Mouse (Mus musculus) cerebellum, postnatal 10 days (tissue): ENCODE measurements around the gene Ash1l.
A peak's percentile ranks its signal among the peaks of the same experiment; 100 is the strongest.
"Not testable (repeated sequence)": the region's sequence is repeated elsewhere in the genome, so short reads cannot be mapped to it uniquely, and the experiment has no call there.

Source experiments
- DNase-seq, 2 experiments: peaks; one replicate each; pipeline ENCODE4 v3.0.0; 2021; ENCODE audit warnings: mixed read lengths in 2 of 2

The Ash1l gene

DNA sequence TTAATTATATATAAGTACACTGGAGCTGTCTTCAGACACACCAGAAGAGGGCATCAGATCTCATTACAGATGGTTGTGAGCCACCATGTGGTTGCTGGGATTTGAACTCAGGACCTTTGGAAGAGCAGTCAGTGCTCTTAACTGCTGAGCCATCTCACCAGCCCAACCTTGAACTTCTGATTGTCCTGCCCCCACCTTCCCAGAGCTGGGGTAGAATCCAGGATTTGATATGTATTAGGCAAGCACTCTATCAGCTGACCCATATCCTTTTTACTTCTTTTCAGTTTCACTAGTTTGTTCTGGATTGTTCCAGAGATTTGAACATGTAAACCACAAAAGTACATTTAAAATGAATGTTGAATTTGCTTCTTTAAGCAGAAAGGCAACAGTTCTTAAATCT, 12.8 kb downstream of the Ash1l start:
- not testable (repeated sequence) for DNase-seq

DNA sequence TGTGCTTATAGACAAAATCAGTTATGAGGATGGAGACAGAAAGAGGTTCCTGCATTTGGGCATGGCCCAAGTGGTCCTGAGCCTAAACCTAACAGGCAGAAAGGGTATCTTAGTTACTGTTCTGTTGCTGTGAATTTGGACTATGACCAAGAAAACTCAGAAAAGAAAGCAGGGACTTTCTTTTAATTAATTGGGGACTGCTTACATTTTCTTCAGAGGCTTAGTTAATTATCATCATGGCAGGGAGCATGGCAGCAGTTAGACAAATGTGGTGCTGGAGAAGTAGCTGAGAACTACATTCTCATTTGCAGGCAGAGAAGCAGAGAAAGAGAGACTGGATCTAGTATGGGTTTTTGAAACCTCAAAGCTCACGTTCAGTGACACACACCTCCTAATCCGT, 24.6 kb downstream of the Ash1l start:
- DNase-seq: no peak

DNA sequence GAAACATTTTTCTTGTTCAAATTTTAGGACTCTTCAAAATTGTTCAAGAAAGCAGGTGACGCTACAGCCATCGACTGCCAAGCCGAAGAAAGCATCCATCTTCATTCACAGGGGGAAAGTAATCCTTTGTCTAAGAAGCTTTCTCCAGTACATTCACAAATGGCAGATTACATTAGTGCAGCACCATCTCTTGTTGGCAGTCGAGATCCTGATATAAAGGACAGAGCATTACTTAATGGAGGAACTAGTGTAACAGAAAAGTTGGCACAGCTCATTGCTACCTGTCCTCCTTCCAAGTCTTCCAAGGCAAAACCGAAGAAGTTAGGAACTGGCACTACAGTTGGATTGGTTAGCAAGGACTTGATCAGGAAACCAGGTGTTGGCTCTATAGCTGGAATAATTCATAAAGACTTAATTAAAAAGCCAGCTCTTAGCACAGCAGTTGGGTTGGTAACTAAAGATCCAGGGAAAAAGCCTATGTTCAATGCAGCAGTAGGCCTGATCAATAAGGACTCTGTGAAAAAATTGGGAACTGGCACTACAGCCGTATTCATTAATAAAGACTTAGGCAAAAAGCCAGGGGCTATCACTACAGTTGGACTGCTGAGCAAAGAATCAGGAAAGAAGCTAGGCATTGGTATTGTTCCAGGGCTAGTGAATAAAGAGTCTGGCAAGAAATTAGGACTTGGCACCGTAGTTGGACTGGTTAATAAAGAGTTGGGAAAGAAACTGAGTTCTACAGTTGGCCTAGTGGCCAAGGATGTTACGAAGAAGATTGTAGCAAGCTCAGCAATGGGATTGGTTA, 31.0 kb downstream of the Ash1l start:
- DNase-seq: peak; percentile 30 to 43

DNA sequence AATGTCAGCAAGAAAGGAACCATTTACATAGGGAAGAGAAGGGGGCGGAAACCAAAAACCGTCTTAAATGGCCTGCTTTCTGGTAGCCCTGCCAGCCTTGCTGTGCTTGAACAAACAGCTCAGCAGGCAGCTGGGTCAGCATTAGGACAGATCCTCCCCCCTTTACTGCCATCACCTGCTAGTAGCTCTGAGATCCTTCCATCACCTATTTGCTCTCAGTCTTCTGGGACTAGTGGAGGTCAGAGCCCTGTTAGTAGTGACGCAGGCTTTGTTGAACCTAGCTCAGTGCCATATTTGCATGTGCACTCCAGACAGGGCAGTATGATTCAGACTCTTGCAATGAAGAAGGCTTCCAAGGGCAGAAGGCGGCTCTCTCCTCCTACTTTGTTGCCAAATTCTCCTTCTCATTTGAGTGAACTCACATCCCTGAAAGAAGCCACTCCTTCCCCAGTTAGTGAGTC, 33.5 kb downstream of the Ash1l start:
- DNase-seq: peak in 1 of 2 experiments; percentile 14

DNA sequence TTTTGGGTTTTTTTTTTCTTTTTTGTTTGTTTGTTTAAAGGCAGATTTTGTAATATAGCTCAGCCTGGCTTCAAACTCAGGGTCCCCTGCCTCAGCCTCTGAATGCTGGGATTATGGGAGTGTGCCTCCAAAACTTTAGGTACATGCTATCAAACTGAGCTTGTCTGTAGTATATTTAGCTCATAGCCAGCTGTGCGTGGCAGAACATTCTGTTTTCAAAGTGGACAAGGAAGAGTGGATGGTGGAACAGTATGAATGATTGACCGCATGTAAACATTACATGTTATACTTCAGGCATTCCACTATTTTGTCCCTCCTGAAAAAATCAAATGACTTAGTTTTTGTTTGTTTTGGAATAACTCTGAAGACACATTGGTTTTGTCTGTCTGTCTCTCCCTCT, 42.4 kb downstream of the Ash1l start:
- no peak for DNase-seq

DNA sequence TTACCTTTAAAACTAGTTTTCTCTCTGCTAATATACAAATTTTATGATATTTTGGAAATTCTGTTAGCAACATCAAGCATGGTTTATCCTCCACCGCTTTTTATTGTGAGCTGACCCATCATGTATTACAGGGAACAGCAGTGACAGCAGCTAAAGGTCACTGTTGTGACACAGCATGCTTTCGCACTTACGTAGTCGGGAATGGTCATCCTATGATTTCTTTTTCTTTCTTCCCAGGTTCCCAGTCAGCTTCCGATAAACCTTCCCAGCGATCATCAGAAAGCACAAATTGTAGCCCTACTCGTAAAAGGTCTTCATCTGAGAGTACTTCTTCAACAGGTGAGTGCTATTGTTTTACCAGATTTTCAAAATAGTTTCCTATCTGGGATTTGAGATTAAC, 51.1 kb downstream of the Ash1l start:
- no peak for DNase-seq

DNA sequence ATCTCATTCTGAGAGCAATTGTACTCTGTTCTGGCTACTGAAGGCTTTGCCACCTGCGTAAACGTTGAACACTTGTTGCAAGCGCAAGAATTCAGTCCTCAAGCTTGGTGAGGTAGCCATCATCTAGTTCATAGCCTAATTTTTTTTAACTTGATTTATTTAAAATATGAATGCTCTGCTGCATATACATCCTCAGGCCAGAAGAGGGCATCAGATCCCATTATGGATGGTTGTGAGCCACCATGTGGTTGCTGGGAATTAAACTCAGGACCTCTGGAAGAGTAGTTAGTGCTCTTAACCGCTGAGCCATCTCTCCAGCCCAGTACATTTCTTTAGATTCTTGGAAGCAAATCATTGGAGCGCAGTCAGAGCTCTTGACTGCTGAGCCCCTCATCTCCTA, 80.5 kb downstream of the Ash1l start:
- peak; percentile 10 to 16 for DNase-seq

DNA sequence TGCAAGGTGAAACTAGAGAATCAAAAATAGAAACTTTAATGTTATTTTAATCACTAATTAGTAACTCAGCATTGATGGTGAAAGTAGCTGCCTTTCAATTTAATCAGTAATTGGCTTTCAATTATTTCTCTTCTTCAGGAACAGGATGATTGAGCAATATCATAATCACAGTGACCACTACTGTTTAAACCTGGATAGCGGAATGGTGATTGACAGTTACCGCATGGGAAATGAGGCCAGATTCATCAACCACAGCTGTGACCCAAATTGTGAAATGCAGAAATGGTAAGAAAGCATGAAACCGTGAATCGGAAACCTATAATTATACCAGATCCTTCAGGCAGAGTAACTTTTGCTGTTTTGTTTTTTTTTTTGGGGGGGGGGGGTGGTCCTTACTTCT, 92.9 kb downstream of the Ash1l start:
- DNase-seq: no peak

DNA sequence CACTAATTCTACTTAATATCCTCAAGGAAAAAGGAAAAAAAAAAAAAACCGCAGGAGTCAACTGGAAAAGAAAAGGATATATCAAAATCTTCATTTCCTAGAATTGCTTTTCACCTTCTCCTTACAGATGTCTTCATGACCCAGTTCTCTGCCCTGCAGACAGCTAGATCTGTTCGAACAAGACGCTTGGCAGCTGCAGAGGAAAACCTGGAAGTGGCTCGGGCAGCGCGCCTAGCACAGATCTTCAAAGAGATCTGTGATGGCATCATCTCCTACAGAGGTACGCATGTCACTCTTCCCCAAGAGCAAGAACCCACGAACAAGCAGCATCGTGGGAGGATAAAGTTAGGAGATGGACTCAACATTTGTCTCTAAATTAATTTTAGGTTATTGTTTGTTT, 107.9 kb downstream of the Ash1l start:
- no peak for DNase-seq

DNA sequence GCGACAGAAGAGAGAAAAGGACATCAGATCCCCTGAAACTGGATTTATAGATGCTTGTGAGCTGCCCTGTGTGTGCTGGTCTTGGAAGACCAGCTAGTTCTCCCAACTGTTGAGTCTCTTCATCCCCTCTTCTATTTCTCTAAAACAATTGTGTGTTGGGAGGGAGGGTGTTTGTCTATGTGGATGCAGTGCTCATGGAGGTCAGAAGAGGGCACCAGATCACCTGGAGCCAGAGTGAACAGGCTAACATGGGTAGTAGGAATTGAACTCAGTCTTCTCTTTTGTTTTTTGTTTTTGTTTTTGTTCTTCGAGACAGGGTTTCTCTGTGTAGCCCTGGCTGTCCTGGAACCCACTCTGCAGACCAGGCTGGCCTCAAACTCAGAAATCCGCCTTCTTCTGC, 108.4 kb downstream of the Ash1l start:
- DNase-seq: peak; percentile 50 to 60

DNA sequence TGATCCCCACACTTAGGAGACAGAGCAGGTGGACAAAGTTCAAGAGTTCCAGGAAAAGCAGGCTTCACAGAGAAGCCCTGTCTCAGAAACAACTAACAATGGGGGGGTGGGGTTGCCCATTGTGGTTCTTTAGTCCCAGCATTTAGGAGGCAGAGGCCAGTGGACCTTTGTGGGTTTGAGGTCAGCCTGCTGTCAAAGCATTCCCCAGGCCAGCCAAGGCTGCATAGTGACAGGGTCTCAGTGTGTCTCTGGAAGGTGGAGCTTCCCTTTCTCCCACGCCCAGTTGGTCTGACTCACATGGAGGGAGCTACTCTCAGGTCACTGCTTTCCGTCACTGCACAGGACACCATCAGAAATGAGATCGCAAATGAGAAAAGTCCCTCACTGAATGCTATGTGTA, 111.3 kb downstream of the Ash1l start:
- DNase-seq: no peak

DNA sequence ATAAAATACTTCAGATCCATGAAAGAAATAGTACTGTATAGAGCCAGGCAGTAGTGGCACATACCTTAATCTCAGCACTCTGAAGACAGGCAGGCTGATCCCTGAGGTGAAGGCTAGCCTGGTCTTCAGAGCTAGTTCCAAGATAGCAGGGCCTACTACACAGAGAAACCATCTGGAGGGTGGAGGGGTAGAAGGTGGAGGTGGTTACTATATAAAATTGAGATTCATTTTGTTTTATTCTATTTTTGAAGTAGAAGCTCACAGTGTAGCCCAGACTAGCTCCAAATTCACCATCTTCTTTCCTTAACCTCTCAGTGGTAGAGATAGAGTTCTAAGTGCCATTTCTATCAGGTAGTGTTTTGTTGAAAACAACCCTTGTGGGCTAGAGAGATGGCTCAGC, 116.8 kb downstream of the Ash1l start:
- DNase-seq: no peak

DNA sequence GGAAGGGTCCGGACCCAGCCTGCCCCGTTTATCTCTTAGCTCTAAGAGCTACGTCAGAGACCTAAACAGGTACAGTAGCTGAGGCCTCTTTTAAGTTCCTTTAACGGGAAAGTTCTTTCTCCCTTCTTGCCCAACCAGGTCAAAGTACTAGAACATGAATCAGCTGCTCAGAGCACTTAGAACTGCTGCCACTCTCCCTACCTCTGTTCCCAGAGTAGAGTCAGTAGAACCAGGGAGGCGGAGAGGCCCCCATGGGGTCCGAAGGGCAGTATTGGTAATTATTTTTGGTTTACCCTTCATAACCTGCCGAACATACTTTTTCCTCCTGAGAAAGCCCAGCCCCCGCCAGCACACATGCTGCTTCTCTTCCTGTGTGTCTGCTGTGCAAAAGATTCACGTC, 127.0 kb downstream of the Ash1l start:
- no peak for DNase-seq

DNA sequence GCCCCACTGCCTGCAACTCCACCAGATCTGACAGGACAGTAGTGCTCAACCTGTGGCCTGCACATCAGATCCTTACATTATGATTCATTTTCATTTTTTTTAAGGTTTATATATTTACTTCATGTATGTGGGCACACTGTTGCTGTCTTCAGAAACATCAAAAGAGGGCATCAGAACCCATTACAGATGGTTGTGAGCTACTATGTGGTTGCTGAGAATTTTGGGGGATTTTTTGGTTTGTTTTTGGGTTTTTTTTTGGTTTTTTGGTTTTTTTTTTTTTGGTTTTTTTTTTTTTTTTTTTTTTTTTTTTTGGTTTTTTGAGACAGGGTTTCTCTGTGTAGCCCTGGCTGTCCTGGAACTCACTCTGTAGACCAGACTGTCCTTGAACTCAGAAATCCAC, 131.9 kb downstream of the Ash1l start:
- DNase-seq: not testable (repeated sequence)

DNA sequence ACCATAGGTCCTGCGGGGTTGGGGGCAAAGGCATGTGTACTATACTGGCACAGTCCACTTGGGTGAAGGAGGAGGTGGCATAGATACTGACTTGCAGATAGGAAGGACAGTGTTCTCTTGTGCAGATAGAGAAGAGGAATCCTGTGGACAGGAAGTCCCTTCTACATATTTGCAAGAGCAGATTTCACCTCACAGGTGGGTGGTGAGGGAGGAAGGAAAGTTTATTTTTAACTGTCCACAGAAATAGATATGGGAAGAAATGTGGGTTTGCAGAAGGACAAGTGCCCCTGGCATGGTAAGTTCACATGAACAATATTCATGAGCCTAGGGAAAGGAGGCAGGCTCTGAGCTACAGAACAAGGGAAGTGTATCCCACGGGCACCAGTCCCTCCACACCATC, 133.7 kb downstream of the Ash1l start:
- DNase-seq: no peak

DNA sequence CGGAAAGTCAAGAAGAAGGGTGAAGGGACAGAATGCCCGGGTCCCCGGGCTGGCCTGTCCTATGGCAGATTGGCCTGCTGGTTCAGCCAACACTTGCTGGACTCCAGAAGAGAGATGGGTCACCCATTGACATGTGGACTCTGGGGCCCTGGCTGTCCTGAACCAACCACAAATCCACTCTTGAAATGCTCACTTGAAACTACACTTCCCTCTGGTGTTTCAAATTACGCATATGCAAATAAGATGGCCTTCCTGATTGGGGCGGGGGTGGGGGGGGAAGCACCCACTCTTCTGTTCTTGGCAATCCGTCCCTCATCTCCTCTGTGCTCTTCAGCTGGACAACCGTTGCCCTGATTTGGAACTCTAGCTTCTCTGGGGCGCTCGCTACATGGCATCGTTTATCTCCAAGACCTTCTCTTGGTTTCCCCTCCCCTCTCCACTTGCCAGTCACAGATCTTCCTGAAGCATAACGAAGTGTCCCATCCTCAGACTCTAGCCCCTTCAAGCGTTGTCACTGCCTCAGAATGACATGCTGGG, 134.3 kb downstream of the Ash1l start:
- no peak for DNase-seq

DNA sequence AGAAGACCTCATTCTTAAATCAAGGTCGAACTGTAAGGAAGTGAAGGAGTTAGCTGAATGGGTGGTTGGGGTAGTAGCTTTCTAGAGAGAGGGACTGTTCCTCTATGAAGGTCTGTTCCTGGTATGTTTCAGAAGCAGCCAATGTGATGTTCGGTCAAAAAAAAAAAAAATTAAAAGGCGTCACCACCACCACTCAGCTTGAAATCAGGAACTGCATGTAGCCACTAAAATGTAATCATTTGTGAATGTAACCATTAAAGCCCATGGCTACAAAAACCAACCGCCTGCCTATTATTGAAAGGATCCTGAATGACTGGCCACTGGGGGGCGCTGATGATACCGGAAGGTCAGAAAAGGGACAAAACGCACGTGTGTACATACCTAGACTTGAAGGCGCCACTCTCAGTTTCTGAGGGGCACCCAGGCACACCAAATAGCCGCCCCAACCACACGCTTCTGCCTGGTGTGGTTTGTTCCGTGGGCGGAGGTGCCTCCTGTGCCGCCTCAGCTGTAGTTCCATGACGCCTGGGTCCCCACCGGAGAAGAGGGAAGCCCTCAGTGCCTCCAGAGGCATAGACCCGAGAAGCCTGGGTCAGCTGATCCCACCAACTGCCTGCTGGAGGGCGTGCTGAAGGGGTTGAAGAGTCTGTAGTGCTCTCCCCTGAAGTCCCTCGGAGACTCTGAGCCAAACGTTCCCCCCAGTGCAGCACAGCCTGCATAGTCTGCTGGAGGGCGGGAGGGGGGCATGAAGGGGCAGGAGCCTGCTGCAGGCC, 137.1 kb downstream of the Ash1l start:
- DNase-seq: peak; percentile 93 to 97

DNA sequence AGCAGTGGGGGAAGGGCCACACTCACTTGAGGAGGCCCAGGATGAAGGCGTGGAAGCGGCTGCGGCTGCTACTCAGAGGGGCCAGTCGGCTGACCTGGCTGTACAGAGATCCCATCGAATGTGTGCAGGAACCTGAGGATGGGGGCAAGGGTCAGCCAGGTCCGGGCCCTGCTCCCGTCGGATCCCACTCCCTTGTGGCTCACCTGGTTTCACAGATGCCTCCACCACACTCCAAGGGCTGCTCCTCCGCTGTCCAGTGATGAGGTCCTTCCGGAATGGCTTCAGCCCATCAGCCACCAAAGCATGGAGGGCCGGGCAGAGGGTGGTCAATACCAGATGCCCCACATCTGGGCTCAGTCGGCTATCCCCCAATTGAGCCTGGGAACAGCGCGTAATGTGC, 138.6 kb downstream of the Ash1l start:
- DNase-seq: peak in 1 of 2 experiments; percentile 16

DNA sequence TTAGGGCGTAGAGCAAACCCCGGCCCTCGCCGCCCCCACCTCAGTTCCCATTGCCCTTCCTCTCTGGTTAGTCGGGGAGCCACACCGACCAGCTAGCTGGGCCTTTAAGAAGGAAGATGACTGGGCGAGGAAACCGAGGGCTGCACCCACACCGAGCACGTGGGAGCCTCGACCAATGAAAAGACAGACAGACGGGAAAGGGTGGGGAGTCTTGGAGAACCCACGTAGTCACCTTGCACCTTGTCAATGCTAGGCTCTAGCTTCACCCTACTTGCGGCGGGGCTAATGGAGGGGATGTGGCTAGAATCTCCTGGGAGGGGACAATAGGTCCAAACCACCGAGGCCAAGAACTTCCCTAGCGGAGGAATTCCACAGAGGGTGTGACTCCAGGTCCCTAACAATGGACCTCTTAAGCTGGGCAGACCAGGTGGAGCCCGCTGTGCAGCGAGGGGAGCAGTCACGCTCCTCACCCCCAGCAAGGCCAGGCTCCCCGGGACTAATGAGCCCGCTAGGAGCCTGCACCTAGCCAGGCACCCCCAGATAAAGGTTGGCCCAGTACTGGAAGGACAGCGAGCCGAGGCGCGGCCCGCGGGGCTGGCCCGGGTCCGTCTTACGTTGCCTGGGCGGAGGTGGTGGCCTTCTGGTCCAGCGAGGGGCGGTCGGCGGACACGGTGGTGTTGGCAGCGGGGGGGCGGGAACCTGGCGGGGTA, 139.6 kb downstream of the Ash1l start:
- DNase-seq: peak; percentile 87 to 88

DNA sequence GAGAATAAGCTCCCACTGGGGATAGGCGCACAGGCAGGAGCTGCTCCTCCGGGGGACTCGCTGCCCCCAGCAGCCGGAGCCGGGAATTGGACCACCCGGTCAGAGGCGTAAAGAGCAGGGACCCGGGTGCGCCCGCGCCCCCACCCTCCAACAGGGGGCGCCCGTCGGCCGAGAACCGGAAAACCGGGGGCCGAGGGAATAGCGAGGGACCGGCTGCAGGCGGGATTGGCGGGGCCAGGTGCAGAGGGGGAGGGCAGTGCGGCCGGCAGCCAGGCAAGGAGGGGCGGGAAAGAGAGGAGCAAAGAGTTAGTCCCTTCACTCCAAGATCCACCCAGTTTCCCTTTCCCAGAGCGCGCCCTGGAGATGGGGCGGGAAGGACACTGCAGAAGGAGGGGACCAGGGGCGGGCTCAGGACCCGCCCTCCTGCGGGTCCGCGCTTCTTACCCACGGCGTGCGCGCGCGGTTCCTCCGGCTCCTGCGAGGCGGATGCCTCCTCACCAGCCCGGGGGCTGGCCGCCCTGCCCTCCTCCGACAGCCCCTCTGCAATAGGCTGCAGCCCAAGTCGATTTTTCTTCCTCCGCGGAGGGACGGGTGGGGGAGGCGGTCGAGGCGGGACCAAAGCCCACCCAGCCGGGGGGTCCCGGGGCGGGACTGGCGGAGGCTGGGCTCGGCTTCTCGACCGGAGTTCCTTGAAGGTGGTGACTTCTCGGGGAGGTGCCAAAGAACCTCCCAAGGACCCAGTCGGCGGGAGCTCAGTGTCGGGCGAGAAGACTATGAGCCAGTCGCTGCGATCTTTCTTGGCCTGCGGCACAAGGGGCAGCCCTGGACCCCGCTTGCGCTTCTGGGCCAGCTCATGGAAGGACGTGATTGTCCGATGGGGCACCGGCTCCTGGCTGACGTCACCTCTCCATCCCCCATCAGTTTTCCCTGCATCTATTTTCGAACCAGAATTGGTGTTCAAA, 140.6 kb downstream of the Ash1l start:
- DNase-seq: peak; percentile 92 to 93

DNA sequence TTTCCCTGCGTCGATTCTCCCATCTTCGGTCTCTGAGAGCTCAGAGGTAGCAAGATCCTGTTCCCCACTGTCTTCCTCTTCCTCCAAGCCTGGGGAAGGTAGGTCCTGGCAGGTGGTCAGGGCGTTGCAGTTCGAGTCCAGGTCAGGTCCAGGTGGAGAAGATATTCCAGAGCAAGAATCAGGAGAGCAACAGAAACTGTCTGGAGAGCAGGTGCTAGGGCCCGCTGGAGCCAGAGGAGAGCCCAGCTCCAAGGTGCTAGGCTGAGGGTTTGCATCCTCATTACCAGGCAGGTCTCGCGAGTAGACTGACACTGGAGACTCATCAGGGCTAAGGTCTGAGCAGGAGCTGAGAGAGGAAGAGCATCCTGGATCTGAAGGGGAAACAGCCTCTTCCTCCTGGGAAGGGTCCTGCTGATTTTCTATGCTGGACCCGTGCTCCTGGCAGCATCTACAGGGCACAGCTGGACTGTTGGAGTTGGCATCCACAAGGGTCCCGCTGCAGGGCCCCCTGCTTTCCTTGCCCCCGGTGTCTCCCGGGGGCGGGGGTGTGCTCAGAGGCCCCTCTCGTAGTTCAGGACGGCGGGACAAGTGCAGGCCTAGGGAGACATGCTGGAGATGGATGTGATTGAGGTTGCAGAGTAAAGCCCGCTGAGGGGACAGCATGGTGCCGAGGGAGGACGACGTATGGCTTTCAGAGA, 141.5 kb downstream of the Ash1l start:
- DNase-seq: peak; percentile 46 to 50
